In genomic region chr1:162162677-162163076, GRCm38 (mm10) we compare ENCODE assay signal across 18 mouse cellular contexts.
DNase-seq lines count a peak whose midpoint lies in the region; ATAC-seq lines count a peak whose summit lies in the region.
"Had no signal": no experiment of that assay in that cellular context is flagged by ENCODE, and none has a peak within 500 bp of the region (broad histone marks: within the 10 kb centered on the region; RNA-seq: fewer than 3 reads in every experiment).

No protein-coding gene starts in this region.

- ATAC-seq in hindbrain, embryonic 14.5 days (ENCODE audit: low FRiP score), result no peak
- no peak for ATAC-seq in midbrain, embryonic 11.5 days (ENCODE audit: low FRiP score)
- ATAC-seq in embryonic facial prominence, embryonic 15.5 days (ENCODE audit: insufficient number of reproducible peaks, low FRiP score, low TSS enrichment, low read depth), result 0 out of 2 replicates have a peak, but pooled peaks have one; percentile 34
- ATAC-seq: activated CD4-positive, CD25-positive, alpha-beta regulatory T cell, adult 4 months; intestine, embryonic 15.5 days; Patski had no signal

- H3K4me2 ChIP-seq in hindbrain, embryonic 14.5 days (replicated peaks), result no peak overlapping the region
- H3K4me2 ChIP-seq in midbrain, embryonic 11.5 days, result no peak overlapping the region
- no peak overlapping the region for H3K4me2 ChIP-seq in embryonic facial prominence, embryonic 15.5 days (replicated peaks)
- H3K4me2 ChIP-seq: hindbrain, embryonic 12.5 days; intestine, embryonic 15.5 days; neural tube, embryonic 13.5 days had no signal

- H3K27me3 ChIP-seq in hindbrain, embryonic 10.5 days (ENCODE audit: insufficient read depth, poor library complexity, severe bottlenecking), result no peaks in the 10 kb centered on the region
- H3K27me3 ChIP-seq in hindbrain, embryonic 14.5 days (ENCODE audit: control insufficient read depth, insufficient read depth, low read length), result no peaks in the 10 kb centered on the region
- H3K27me3 ChIP-seq in midbrain, embryonic 10.5 days (ENCODE audit: low read depth, poor library complexity, severe bottlenecking), result no peaks in the 10 kb centered on the region
- H3K27me3 ChIP-seq in midbrain, embryonic 11.5 days (ENCODE audit: control insufficient read depth, insufficient read depth, low read length), result no peaks in the 10 kb centered on the region
- H3K27me3 ChIP-seq in embryonic facial prominence, embryonic 15.5 days, result no peaks in the 10 kb centered on the region
- H3K27me3 ChIP-seq: hindbrain, embryonic 12.5 days; intestine, embryonic 15.5 days; neural tube, embryonic 13.5 days; Patski had no signal

- no peak for DNase-seq in hindbrain, embryonic 10.5 days (ENCODE audit: low spot score)
- no peak for DNase-seq in hindbrain, embryonic 14.5 days (ENCODE audit: low spot score)
- DNase-seq in midbrain, embryonic 10.5 days (ENCODE audit: low spot score), result no peak
- DNase-seq in midbrain, embryonic 11.5 days (ENCODE audit: low spot score, missing footprints), result no peak
- no peak for DNase-seq in left cerebral cortex, postnatal 36 days (ENCODE audit: low spot score in 2 of 2)
- no peak for DNase-seq in gastrocnemius, postnatal 14 days
- DNase-seq: adrenal gland, postnatal 14 days; cerebellum, adult 11-12 months; cerebellum, postnatal 25 days; lung, postnatal 14 days; thymus, postnatal 4 days had no signal

- 86% methylated on average over 7 of the region's 7 CpGs for WGBS in hindbrain, embryonic 10.5 days
- 82% methylated on average over 7 of the region's 7 CpGs for WGBS in hindbrain, embryonic 14.5 days
- WGBS in midbrain, embryonic 10.5 days, result 83% methylated on average over 7 of the region's 7 CpGs
- 85% methylated on average over 7 of the region's 7 CpGs for WGBS in midbrain, embryonic 11.5 days
- WGBS in embryonic facial prominence, embryonic 15.5 days, result 60% methylated on average over 7 of the region's 7 CpGs

- no peak overlapping the region for H3K9ac ChIP-seq in hindbrain, embryonic 14.5 days
- H3K9ac ChIP-seq in midbrain, embryonic 11.5 days (ENCODE audit: low read length), result no peak overlapping the region
- no peak overlapping the region for H3K9ac ChIP-seq in embryonic facial prominence, embryonic 15.5 days
- H3K9ac ChIP-seq: hindbrain, embryonic 12.5 days; intestine, embryonic 15.5 days; liver, embryonic 14.5 days; neural tube, embryonic 13.5 days had no signal

- peaks cover 6% of the 10 kb centered on the region; the same call in 1 of the 2 replicates for H3K4me1 ChIP-seq in hindbrain, embryonic 10.5 days (replicated peaks)
- no peaks in the 10 kb centered on the region for H3K4me1 ChIP-seq in hindbrain, embryonic 14.5 days (replicated peaks; ENCODE audit: control insufficient read depth, insufficient read depth, low read length)
- peaks cover 7% of the 10 kb centered on the region for H3K4me1 ChIP-seq in midbrain, embryonic 10.5 days
- no peaks in the 10 kb centered on the region for H3K4me1 ChIP-seq in midbrain, embryonic 11.5 days (ENCODE audit: control insufficient read depth, insufficient read depth, low read length)
- peaks cover 25% of the 10 kb centered on the region for H3K4me1 ChIP-seq in embryonic facial prominence, embryonic 15.5 days
- H3K4me1 ChIP-seq: hindbrain, embryonic 12.5 days; intestine, embryonic 15.5 days had no signal

- H3K27ac ChIP-seq in hindbrain, embryonic 10.5 days, result peak overlapping the region; percentile 45; the same call in 1 of the 2 replicates
- no peak overlapping the region for H3K27ac ChIP-seq in hindbrain, embryonic 14.5 days
- H3K27ac ChIP-seq in midbrain, embryonic 10.5 days (replicated peaks), result peak overlapping the region; percentile 28; the same call in 1 of the 2 replicates
- no peak overlapping the region for H3K27ac ChIP-seq in midbrain, embryonic 11.5 days (ENCODE audit: low read depth, low read length)
- peak overlapping the region; percentile 51; the same call in 1 of the 2 replicates for H3K27ac ChIP-seq in embryonic facial prominence, embryonic 15.5 days (replicated peaks)
- H3K27ac ChIP-seq: hindbrain, embryonic 12.5 days; intestine, embryonic 15.5 days; liver, embryonic 14.5 days; neural tube, embryonic 13.5 days had no signal

- no peaks in the 10 kb centered on the region for H3K9me3 ChIP-seq in hindbrain, embryonic 10.5 days
- no peaks in the 10 kb centered on the region for H3K9me3 ChIP-seq in hindbrain, embryonic 14.5 days (ENCODE audit: control insufficient read depth, low read length)
- no peaks in the 10 kb centered on the region for H3K9me3 ChIP-seq in midbrain, embryonic 10.5 days (replicated peaks)
- H3K9me3 ChIP-seq in midbrain, embryonic 11.5 days (ENCODE audit: control insufficient read depth, low read length), result no peaks in the 10 kb centered on the region
- H3K9me3 ChIP-seq in embryonic facial prominence, embryonic 15.5 days (replicated peaks), result no peaks in the 10 kb centered on the region
- H3K9me3 ChIP-seq: hindbrain, embryonic 12.5 days; intestine, embryonic 15.5 days; neural tube, embryonic 13.5 days had no signal

- H3K4me3 ChIP-seq in hindbrain, embryonic 10.5 days, result no peak overlapping the region
- no peak overlapping the region for H3K4me3 ChIP-seq in hindbrain, embryonic 14.5 days (replicated peaks; ENCODE audit: low read length)
- H3K4me3 ChIP-seq in midbrain, embryonic 10.5 days, result no peak overlapping the region
- no peak overlapping the region for H3K4me3 ChIP-seq in midbrain, embryonic 11.5 days (ENCODE audit: low read depth, low read length)
- no peak overlapping the region for H3K4me3 ChIP-seq in embryonic facial prominence, embryonic 15.5 days (replicated peaks)
- H3K4me3 ChIP-seq: hindbrain, embryonic 12.5 days; intestine, embryonic 15.5 days; neural tube, embryonic 13.5 days had no signal

- intact Hi-C loops in left cerebral cortex, postnatal 36 days (cut with DNase I), result no loop called here
- intact Hi-C loops in gastrocnemius, postnatal 14 days (cut with DNase I; ENCODE audit: low total_unique reads), result no loop called here

- no peaks in the 10 kb centered on the region for H3K36me3 ChIP-seq in hindbrain, embryonic 10.5 days
- H3K36me3 ChIP-seq in hindbrain, embryonic 14.5 days (replicated peaks; ENCODE audit: control insufficient read depth, insufficient read depth), result no peaks in the 10 kb centered on the region
- no peaks in the 10 kb centered on the region for H3K36me3 ChIP-seq in midbrain, embryonic 10.5 days
- H3K36me3 ChIP-seq in midbrain, embryonic 11.5 days (ENCODE audit: control insufficient read depth, insufficient read depth, low read length), result no peaks in the 10 kb centered on the region
- no peaks in the 10 kb centered on the region for H3K36me3 ChIP-seq in embryonic facial prominence, embryonic 15.5 days
- H3K36me3 ChIP-seq: hindbrain, embryonic 12.5 days; intestine, embryonic 15.5 days; neural tube, embryonic 13.5 days had no signal

Comparison
In these comparisons a context has a peak if more than half of its experiments do, and no peak if none do; other contexts are left out.
1. H3K27ac ChIP-seq: peak in hindbrain, embryonic 10.5 days (single experiment), midbrain, embryonic 10.5 days (single experiment) and embryonic facial prominence, embryonic 15.5 days (single experiment); none in hindbrain, embryonic 14.5 days (single experiment) and midbrain, embryonic 11.5 days (single experiment).